Mouse (Mus musculus) frontal cortex, postnatal 10 days (tissue): ENCODE data around the gene Cinp.
"Not testable (repeated sequence)": the region's sequence is repeated elsewhere in the genome, so short reads cannot be mapped to it uniquely, and the experiment has no call there.

Source experiments
- DNase-seq, 2 experiments: peaks; one replicate each; pipeline ENCODE4 v3.0.0; 2022; ENCODE audit warnings: low spot score in 2 of 2, mixed read lengths in 1 of 2

Gene Cinp

GRCm38 (mm10) chr12:110860293-110860692, 28.7 kb downstream of the Cinp start:
- DNase-seq, result no peak

GRCm38 (mm10) chr12:110858681-110859080, 30.3 kb downstream of the Cinp start:
- not testable (repeated sequence) for DNase-seq

GRCm38 (mm10) chr12:110857196-110857595, 31.7 kb downstream of the Cinp start:
- DNase-seq, result no peak

GRCm38 (mm10) chr12:110854786-110855737, 33.9 kb downstream of the Cinp start:
- no peak for DNase-seq

GRCm38 (mm10) chr12:110851923-110852322, 37.0 kb downstream of the Cinp start:
- DNase-seq, result no peak

GRCm38 (mm10) chr12:110851414-110851813, 37.5 kb downstream of the Cinp start:
- DNase-seq, result no peak

- no peak for DNase-seq
Observed at GRCm38 (mm10) chr12:110850929-110851256, 38.1 kb downstream of the Cinp start.

GRCm38 (mm10) chr12:110850010-110850928, 38.7 kb downstream of the Cinp start, which contains the start of gene Zfp839:
Gene Zfp839 (plus strand): TSS chr12:110850253.
- peak; percentile 77 to 84 for DNase-seq

GRCm38 (mm10) chr12:110846191-110846765, 42.7 kb downstream of the Cinp start:
- DNase-seq, result no peak

- peak; percentile 67 to 79 for DNase-seq
Observed at GRCm38 (mm10) chr12:110845131-110845880, 43.6 kb downstream of the Cinp start.

- no peak for DNase-seq
Observed at GRCm38 (mm10) chr12:110844227-110845130, 44.5 kb downstream of the Cinp start.

GRCm38 (mm10) chr12:110843194-110844048, 45.5 kb downstream of the Cinp start:
- peak; percentile 61 to 80 for DNase-seq

GRCm38 (mm10) chr12:110841731-110842493, 47.0 kb downstream of the Cinp start:
- no peak for DNase-seq

GRCm38 (mm10) chr12:110840348-110841198, 48.4 kb downstream of the Cinp start, which contains the start of gene Mok:
Gene Mok (minus strand): TSS chr12:110840939.
- DNase-seq, result peak; percentile 92 to 96

GRCm38 (mm10) chr12:110837850-110838249, 51.1 kb downstream of the Cinp start:
- DNase-seq, result no peak

GRCm38 (mm10) chr12:110837192-110837841, 51.6 kb downstream of the Cinp start:
- DNase-seq, result no peak

- DNase-seq, result no peak
Observed at GRCm38 (mm10) chr12:110836729-110837128, 52.2 kb downstream of the Cinp start.
